Mouse (Mus musculus) adrenal gland, adult (tissue): ENCODE measurements around the gene Olfr360.
"Not testable (repeated sequence)": the region's sequence is repeated elsewhere in the genome, so short reads cannot be mapped to it uniquely, and the experiment has no call there.

ENCODE experiments used
- DNase-seq, 2 experiments: peaks; one replicate each; pipeline ENCODE4 v3.0.0; 2022 to 2023; ENCODE audit warnings: low spot score in 1 of 2; ENCODE audit not compliant: inconsistent age in 2 of 2

Gene Olfr360

GRCm38 (mm10) chr2:37065446-37065845, at the start of gene Olfr360:
Olfr360 (plus strand) TSS chr2:37065746.
- no peak for DNase-seq

GRCm38 (mm10) chr2:37089190-37089589, 23.6 kb downstream of the Olfr360 start, which contains the start of gene Olfr361:
Olfr361 (minus strand) TSS chr2:37089290.
- DNase-seq: not testable (repeated sequence)

- DNase-seq: no peak
Observed at GRCm38 (mm10) chr2:37117810-37118209, 52.3 kb downstream of the Olfr360 start, which contains the start of gene Olfr362. Olfr362 (minus strand) TSS chr2:37117910.
